Mouse (Mus musculus) ES-Bruce4 (cell line): ENCODE measurements around the gene Apmap.

ENCODE experiments used
- CTCF ChIP-seq: IDR thresholded peaks from one replicate; pipeline ENCODE4 v1.8.1; 2011; ENCODE audit warnings: low read depth, low read length
- EP300 ChIP-seq: IDR thresholded peaks from 2 replicates; pipeline ENCODE4 v1.6.1; 2011; ENCODE audit warnings: low read depth, low read length; ENCODE audit not compliant: insufficient read depth
- POLR2A ChIP-seq: IDR thresholded peaks from one replicate; pipeline ENCODE4 v1.8.1; 2011; ENCODE audit warnings: low read length; ENCODE audit not compliant: insufficient read depth

DNA sequence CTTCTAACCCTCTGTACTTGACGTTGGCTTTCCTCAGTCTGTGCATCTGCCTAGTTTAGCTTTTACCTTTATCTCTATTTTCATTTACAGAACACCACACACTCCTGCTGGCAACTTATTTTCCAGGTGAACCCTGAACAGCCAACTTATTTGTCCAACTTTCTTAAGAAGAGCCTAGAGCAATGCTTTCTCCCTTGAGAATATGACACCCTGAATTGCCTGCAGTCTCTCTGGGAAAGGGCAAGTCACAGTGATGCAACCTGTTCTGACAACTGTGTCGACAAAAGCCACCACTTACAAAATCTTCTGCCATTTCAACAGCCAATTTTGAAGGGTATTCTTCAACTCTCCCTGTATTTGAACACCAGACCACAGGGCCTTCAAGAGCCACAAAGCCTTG is 3.6 kb downstream of the Apmap start:
- TF ChIP-seq EP300, result no peak
- TF ChIP-seq CTCF, result no peak
- no peak for TF ChIP-seq POLR2A
